Mouse (Mus musculus): ENCODE measurements around the gene Krtap4-13. TPM values are rescaled to one million over a fixed set of nuclear protein-coding genes. Genes with fewer than 3 reads are reported as not detected.
"Not testable (repeated sequence)": the region's sequence is repeated elsewhere in the genome, so short reads cannot be mapped to it uniquely, and the experiment has no call there.

Krtap4-13 gene
- 0.18 and 0.24 TPM in 2 replicates for polyA plus RNA-seq (2012; rRNA removed)

DNA sequence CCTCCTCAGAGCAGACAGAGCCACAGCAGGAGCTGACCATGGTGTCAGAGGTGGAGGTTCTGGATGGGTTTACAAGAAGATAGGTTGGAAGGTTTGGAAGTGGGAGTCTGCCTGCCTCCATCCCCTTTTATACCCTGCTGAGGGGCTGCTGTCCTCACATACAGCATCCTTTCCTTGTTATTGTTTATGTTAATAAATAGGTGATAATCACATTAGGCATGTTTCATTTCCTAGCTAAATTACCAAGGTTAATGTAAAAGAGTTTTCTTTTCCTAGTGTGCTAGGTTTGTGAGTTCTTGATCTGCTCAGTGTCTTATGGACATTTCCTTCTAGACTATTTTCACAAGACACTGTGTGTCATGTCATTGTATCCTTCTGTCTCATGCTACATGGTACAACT, at the start of gene Krtap4-13:
Krtap4-13 (minus strand) TSS at position 101 of the 400 bp plus-strand sequence.
- DNase-seq (ENCODE audit: low spot score), result not testable (repeated sequence)

DNA sequence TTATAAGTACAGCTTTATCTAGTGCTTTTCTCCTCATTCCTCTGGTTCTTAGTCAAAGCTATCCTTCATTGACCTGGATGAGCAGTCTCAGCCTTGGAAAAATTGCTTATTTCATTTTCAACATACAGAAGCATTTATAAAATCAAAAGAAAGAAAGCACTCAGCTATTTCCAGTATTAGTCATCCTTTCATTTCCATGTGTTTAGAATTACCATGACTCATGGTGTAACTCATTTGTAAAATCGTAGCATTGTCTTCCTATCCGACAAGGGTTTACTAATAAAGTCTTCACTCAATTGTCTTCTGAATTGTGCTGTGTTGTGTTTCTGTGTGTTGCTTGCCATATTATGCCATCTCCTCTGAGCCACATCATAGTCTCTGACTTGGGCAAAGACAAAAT, 49.1 kb upstream of the Krtap4-13 start:
- no peak for DNase-seq (ENCODE audit: low spot score)

DNA sequence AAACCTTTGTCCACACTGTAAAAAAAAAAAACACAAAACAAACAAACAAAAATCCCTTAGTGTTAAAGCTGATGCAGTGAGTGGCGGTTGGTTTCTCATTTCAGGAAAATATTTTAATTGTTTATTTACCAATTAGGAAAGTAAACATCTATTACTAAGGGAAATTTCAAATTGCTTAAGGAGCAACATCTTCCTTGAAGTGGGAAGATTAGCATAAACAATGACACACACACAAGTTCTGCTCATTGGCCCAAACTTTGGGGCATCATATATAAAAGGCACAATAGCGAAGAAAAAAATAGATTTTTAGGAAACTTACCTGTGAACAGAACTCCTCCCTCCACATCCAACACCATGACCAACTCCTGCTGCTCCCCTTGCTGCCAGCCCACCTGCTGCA, 47.9 kb upstream of the Krtap4-13 start, which contains the start of gene Gm11568:
Gm11568 (plus strand) TSS at position 301 of the 400 bp plus-strand sequence.
- DNase-seq (ENCODE audit: low spot score), result no peak

DNA sequence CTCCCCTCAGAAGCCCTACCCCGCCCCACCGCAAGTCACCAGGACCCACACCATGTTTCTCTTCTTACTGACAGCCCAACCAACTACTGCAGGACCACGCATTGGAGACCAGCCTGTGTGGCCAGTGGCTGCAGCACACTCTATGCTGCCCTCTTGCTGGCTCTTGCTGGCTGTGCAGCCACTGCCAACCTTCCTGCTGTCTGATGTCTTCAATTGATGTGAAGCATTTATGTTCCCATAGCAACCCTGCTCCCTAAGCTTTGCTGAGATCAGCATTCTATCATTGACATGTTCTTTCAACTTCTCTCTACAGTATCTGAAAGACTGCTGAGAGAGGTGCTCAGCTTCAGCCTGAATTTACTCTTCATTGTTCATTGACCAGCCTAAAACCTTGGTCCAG, 44.4 kb upstream of the Krtap4-13 start:
- DNase-seq (ENCODE audit: low spot score), result no peak

DNA sequence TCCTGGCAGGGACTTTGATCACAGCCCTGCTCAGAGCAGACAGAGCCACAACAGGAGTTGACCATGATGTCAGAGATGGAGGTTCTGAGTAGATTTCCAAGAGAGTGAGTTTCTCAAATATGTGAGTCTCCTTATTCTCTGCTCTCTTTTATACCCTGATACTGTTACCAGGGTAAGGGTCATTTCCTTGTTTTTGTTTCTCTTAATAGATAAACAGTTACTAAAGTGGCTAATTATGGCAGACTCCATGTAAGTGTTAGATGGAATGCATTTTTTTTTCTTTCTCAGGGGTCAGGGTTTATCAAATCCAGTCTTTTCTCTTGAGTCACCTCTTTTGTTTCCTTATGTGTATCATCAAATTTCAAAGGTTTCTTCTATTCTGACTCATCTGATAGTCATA, 41.8 kb upstream of the Krtap4-13 start, which contains the start of gene Krtap4-16:
Krtap4-16 (minus strand) TSS at position 101 of the 400 bp plus-strand sequence.
- no peak for DNase-seq (ENCODE audit: low spot score)

DNA sequence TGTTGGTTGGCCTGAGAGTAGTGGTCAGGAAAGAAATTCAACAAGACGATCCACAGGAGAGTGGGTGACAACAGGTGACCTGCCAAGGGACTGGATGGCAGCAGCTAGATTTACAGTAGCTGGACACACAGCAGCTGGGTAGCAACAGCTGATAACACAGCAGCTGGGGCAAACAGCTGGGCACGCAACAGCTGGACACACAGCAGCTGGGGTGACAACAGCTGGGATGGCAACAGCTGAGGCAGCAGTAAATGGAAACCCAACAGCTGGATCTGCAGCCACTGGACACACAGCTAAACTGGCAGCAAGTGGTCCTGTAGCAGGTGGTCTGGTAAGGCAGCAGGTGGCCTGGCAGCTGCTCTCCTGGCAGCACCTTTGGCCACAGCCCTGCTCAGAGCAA, 37.1 kb upstream of the Krtap4-13 start:
- no peak for DNase-seq (ENCODE audit: low spot score)

DNA sequence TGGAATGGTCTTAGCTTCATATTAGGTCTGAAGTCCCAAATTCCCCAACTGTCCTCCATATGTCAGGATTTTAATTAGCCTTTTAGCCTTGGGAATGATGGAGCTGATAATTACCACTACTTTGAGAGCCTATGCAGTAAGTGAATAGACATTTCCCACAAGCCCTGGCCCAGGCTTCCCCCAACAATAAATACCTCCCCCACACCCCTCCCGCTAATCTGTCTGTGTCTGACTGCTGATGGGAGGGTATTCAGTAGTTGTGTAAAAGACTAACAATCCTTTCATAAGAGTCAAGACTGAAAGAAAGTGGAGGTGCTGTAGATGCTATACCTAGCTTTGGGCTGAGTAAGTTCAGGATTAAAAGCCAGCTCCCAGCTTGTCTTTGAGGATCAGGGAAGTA, 32.5 kb upstream of the Krtap4-13 start:
- DNase-seq (ENCODE audit: low spot score), result no peak

DNA sequence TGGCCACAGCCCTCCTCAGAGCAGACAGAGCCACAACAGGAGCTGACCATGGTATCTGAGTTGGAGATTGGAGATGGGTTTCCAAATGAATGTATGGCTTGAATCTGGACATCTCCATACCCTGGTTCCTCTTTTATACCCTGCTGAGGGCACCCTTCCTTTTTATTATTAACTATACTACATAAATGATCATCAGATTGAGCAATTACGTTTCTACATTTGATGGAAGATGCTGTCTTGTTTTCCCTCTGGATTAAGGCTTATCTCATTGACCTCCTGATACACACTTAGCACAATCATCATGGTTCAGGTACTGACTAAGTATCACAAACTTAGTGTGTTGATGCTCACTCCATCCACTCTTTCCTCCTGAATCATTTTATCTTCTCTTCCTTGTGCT, 28.3 kb upstream of the Krtap4-13 start, which contains the start of gene 2300003K06Rik:
2300003K06Rik (minus strand) TSS at position 101 of the 400 bp plus-strand sequence.
- DNase-seq (ENCODE audit: low spot score), result no peak

DNA sequence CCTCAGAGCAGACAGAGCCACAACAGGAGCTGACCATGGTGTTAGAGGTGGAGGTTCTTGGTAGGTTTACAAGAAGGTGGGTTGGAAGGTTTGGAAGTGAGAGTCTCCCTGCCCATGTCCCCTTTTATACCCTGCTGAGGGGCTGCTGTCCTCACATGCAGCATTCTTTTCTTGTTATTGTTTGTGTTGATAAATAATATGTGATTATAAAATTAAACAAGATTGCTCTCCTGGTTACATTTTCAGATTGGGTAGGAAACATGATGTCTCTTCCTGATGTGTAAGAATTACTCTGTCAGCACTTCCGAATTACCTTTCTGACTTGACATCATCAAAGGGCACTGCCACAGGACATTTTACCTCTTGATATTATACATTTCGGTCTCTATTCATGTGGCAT, 5.9 kb upstream of the Krtap4-13 start, which contains the start of gene Gm11564:
Gm11564 (minus strand) TSS at position 101 of the 400 bp plus-strand sequence.
- not testable (repeated sequence) for DNase-seq (ENCODE audit: low spot score)

DNA sequence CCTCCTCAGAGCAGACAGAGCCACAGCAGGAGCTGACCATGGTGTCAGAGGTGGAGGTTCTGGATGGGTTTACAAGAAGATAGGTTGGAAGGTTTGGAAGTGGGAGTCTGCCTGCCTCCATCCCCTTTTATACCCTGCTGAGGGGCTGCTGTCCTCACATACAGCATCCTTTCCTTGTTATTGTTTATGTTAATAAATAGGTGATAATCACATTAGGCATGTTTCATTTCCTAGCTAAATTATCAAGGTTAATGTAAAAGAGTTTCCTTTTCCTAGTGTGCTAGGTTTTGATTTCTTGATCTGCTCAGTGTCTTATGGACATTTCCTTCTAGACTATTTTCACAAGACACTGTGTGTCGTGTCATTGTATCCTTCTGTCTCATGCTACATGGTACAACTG, 5.3 kb downstream of the Krtap4-13 start, which contains the start of gene Gm11554:
Gm11554 (minus strand) TSS at position 101 of the 400 bp plus-strand sequence.
- DNase-seq (ENCODE audit: low spot score), result not testable (repeated sequence)

DNA sequence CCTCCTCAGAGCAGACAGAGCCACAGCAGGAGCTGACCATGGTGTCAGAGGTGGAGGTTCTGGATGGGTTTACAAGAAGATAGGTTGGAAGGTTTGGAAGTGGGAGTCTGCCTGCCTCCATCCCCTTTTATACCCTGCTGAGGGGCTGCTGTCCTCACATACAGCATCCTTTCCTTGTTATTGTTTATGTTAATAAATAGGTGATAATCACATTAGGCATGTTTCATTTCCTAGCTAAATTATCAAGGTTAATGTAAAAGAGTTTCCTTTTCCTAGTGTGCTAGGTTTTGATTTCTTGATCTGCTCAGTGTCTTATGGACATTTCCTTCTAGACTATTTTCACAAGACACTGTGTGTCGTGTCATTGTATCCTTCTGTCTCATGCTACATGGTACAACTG, 10.9 kb downstream of the Krtap4-13 start, which contains the start of gene Gm11569:
Gm11569 (minus strand) TSS at position 101 of the 400 bp plus-strand sequence.
- DNase-seq (ENCODE audit: low spot score), result not testable (repeated sequence)

DNA sequence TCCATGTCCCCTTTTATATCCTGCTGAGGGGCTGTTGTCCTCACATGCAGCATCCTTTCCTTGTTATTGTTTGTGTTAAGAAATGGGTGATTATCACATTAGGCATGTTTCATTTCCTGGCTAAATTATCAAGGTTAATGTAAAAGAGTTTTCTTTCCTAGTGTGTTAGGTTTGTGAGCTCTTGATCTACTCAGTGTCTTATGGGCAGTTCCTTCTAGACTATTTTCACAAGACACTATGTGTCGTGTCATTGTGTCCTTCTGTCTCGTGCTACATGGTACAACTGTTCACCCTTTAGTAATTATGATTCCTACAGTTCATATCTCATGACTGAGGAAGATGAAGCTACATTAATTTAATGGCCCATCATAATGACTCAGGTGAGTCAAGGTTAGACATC, 16.3 kb downstream of the Krtap4-13 start, which contains the start of gene Gm11596:
Gm11596 (minus strand) TSS at position 101 of the 400 bp plus-strand sequence.
- no peak for DNase-seq (ENCODE audit: low spot score)

DNA sequence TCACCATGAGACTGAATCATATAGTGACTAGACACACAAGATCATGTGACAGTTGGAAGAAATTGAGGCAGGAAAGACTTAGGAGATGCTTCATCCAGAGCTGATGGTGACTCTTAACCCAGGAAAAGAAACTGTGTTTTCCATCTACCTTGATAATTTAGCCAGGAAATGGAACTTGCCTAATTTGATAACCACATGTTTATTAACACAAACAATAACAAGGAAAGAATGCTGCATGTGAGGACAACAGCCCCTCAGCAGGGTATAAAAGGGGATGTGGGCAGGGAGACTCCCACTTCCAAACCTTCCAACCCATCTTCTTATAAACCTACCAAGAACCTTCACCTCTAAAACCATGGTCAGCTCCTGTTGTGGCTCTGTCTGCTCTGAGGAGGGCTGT, 24.8 kb downstream of the Krtap4-13 start, which contains the start of gene Krtap4-9:
Krtap4-9 (plus strand) TSS at position 301 of the 400 bp plus-strand sequence.
- DNase-seq (ENCODE audit: low spot score), result not testable (repeated sequence)

DNA sequence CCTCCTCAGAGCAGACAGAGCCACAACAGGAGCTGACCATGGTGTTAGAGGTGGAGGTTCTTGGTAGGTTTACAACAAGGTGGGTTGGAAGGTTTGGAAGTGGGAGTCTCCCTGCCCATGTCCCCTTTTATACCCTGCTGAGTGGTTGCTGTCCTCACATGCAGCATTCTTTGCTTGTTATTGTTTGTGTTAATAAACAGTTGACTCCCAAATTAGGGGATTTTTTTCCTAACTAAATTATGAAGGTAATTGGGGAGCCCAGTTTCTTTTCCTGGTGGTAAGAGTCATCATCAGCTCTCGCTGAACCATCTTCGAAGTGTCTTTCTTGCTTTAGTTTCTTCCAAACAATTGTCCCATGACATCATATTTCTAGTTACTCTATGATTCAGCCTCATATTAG, 29.1 kb downstream of the Krtap4-13 start, which contains the start of gene Krtap4-8:
Krtap4-8 (minus strand) TSS at position 101 of the 400 bp plus-strand sequence.
- DNase-seq (ENCODE audit: low spot score), result no peak

DNA sequence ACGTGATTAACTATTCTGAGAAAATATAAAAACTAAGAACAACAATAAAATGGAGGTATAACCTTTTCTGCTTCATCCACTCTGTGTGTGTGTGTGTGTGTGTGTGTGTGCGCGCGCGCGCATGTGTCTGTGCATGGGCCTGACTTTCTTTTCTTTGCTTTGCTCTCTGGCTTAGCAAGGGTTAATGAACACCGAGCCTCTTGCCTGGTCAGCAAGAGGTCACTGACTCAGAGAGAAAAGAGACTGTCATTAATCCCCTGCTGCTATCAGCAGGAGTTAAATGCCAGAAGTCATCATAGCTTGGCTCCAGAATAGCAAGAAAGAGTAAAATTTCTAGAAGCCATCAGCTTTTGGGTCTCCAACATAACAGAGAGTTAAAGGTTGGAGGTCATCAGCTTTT, 31.3 kb downstream of the Krtap4-13 start:
- no peak for DNase-seq (ENCODE audit: low spot score)

DNA sequence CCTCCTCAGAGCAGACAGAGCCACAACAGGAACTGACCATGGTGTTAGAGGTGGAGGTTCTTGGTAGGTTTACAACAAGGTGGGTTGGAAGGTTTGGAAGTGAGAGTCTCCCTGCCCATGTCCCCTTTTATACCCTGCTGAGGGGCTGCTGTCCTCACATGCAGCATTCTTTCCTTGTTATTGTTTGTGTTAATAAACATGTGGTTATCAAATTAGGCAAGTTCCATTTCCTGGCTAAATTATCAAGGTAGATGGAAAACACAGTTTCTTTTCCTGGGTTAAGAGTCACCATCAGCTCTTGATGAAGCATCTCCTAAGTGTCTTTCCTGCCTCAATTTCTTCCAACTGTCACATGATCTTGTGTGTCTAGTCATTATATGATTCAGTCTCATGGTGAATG, 36.9 kb downstream of the Krtap4-13 start, which contains the start of gene Gm11595:
Gm11595 (minus strand) TSS at position 101 of the 400 bp plus-strand sequence.
- DNase-seq (ENCODE audit: low spot score), result not testable (repeated sequence)

DNA sequence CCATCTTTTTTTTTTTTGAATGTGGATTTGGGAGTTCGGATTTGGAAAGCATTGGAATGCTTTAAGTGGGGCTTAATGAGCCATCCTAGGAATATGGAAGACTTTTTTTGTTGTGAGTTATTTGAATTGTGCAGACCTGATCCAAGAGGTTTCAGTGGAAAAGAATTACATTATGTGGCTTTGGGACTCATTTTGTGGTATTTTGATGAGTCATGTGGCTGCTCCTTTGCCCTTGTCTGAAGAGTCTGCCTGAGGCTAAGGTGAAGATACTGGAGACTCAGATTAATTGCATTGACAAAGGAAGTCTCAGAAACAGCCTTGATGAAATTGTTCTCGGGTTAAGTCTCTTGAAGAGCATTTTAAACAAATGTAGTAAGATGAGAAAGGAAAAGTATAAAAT, 41.3 kb downstream of the Krtap4-13 start:
- DNase-seq (ENCODE audit: low spot score), result no peak

Other genes starting within 250 kb of the Krtap4-13 start
- gene Krtap3-1, start 243.3 kb downstream of the Krtap4-13 start, polyA plus RNA-seq (2012; rRNA removed), result not detected in 2 replicates
- 0.22 TPM in 1 of 2 replicates, not detected in the other for gene Krtap1-5, start 228.9 kb downstream of the Krtap4-13 start, polyA plus RNA-seq (2012; rRNA removed)
- not detected in 2 replicates for gene Krtap1-4, start 226.2 kb downstream of the Krtap4-13 start, polyA plus RNA-seq (2012; rRNA removed)
- not detected in 2 replicates for gene Krtap1-3, start 218.6 kb downstream of the Krtap4-13 start, polyA plus RNA-seq (2012; rRNA removed)
- not detected in 2 replicates for gene Krtap9-3, start 211.8 kb downstream of the Krtap4-13 start, polyA plus RNA-seq (2012; rRNA removed)
- not detected in 2 replicates for gene Gm11938, start 206.6 kb downstream of the Krtap4-13 start, polyA plus RNA-seq (2012; rRNA removed)
- not detected in 2 replicates for gene Gm11937, start 199.7 kb downstream of the Krtap4-13 start, polyA plus RNA-seq (2012; rRNA removed)
- not detected in 2 replicates for gene Krtap2-4, start 195.0 kb downstream of the Krtap4-13 start, polyA plus RNA-seq (2012; rRNA removed)
- 0.18 TPM in 1 of 2 replicates, not detected in the other for gene Gm11562, start 189.5 kb downstream of the Krtap4-13 start, polyA plus RNA-seq (2012; rRNA removed)
- not detected in 2 replicates for gene Krtap4-1, start 181.7 kb downstream of the Krtap4-13 start, polyA plus RNA-seq (2012; rRNA removed)
- gene Krtap4-2, start 174.8 kb downstream of the Krtap4-13 start, polyA plus RNA-seq (2012; rRNA removed), result not detected in 2 replicates
- not detected in 2 replicates for gene Krtap4-7, start 165.8 kb downstream of the Krtap4-13 start, polyA plus RNA-seq (2012; rRNA removed)
- not detected in 2 replicates for gene Gm11555, start 159.7 kb downstream of the Krtap4-13 start, polyA plus RNA-seq (2012; rRNA removed)
- gene Gm11563, start 150.9 kb downstream of the Krtap4-13 start, polyA plus RNA-seq (2012; rRNA removed), result not detected in 2 replicates
- gene Krtap4-6, start 143.9 kb downstream of the Krtap4-13 start, polyA plus RNA-seq (2012; rRNA removed), result not detected in 2 replicates
- not detected in 2 replicates for gene Gm14190, start 119.2 kb downstream of the Krtap4-13 start, polyA plus RNA-seq (2012; rRNA removed)
- not detected in 2 replicates for gene Gm14180, start 75.6 kb downstream of the Krtap4-13 start, polyA plus RNA-seq (2012; rRNA removed)
- not detected in 2 replicates for gene Gm11595, start 37.0 kb downstream of the Krtap4-13 start, polyA plus RNA-seq (2012; rRNA removed)
- gene Krtap4-8, start 29.2 kb downstream of the Krtap4-13 start, polyA plus RNA-seq (2012; rRNA removed), result not detected in 2 replicates
- not detected in 2 replicates for gene Krtap4-9, start 24.7 kb downstream of the Krtap4-13 start, polyA plus RNA-seq (2012; rRNA removed)
- 0.06 TPM in 1 of 2 replicates, not detected in the other for gene Gm11596, start 16.4 kb downstream of the Krtap4-13 start, polyA plus RNA-seq (2012; rRNA removed)
- gene Gm11569, start 11.0 kb downstream of the Krtap4-13 start, polyA plus RNA-seq (2012; rRNA removed), result 0.08 TPM in 1 of 2 replicates, not detected in the other
- gene Gm11554, start 5.4 kb downstream of the Krtap4-13 start, polyA plus RNA-seq (2012; rRNA removed), result not detected in 2 replicates
- gene Gm11564, start 5.8 kb upstream of the Krtap4-13 start, polyA plus RNA-seq (2012; rRNA removed), result not detected in 2 replicates
- not detected in 2 replicates for gene 2300003K06Rik, start 28.2 kb upstream of the Krtap4-13 start, polyA plus RNA-seq (2012; rRNA removed)
- 0.07 and 0.08 TPM in 2 replicates for gene Krtap4-16, start 41.7 kb upstream of the Krtap4-13 start, polyA plus RNA-seq (2012; rRNA removed)
- gene Gm11568, start 48.0 kb upstream of the Krtap4-13 start, polyA plus RNA-seq (2012; rRNA removed), result not detected in 2 replicates
- not detected in 2 replicates for gene Gm11559, start 54.6 kb upstream of the Krtap4-13 start, polyA plus RNA-seq (2012; rRNA removed)
- not detected in 2 replicates for gene Krtap9-1, start 63.5 kb upstream of the Krtap4-13 start, polyA plus RNA-seq (2012; rRNA removed)
- not detected in 2 replicates for gene Gm11567, start 69.3 kb upstream of the Krtap4-13 start, polyA plus RNA-seq (2012; rRNA removed)
- gene Krtap31-1, start 98.0 kb upstream of the Krtap4-13 start, polyA plus RNA-seq (2012; rRNA removed), result not detected in 2 replicates
- not detected in 2 replicates for gene Gm11565, start 104.9 kb upstream of the Krtap4-13 start, polyA plus RNA-seq (2012; rRNA removed)
- gene Krtap31-2, start 126.4 kb upstream of the Krtap4-13 start, polyA plus RNA-seq (2012; rRNA removed), result not detected in 2 replicates
- not detected in 2 replicates for gene Krtap9-5, start 138.6 kb upstream of the Krtap4-13 start, polyA plus RNA-seq (2012; rRNA removed)
- not detected in 2 replicates for gene Krtap29-1, start 169.2 kb upstream of the Krtap4-13 start, polyA plus RNA-seq (2012; rRNA removed)
- not detected in 2 replicates for gene Krtap16-1, start 176.7 kb upstream of the Krtap4-13 start, polyA plus RNA-seq (2012; rRNA removed)
- gene Krtap17-1, start 184.1 kb upstream of the Krtap4-13 start, polyA plus RNA-seq (2012; rRNA removed), result not detected in 2 replicates
- gene Krt33a, start 206.3 kb upstream of the Krtap4-13 start, polyA plus RNA-seq (2012; rRNA removed), result 0.04 and 0.11 TPM in 2 replicates
- not detected in 2 replicates for gene Krt33b, start 220.0 kb upstream of the Krtap4-13 start, polyA plus RNA-seq (2012; rRNA removed)
- gene Krt34, start 231.7 kb upstream of the Krtap4-13 start, polyA plus RNA-seq (2012; rRNA removed), result not detected in 2 replicates
- not detected in 2 replicates for gene Krt31, start 240.7 kb upstream of the Krtap4-13 start, polyA plus RNA-seq (2012; rRNA removed)

Data from urinary bladder, adult 2 months (tissue).